Mouse (Mus musculus) CH12.LX (cell line): ENCODE data around the gene March10. TPM values are rescaled to one million over a fixed set of nuclear protein-coding genes. Genes with fewer than 3 reads are reported as not detected.

Source experiments
- DNase-seq: peaks from one replicate; pipeline ENCODE4 v3.0.0-alpha.2; 2013; ENCODE audit errors: extremely low read depth
- H3K27ac ChIP-seq: 2 replicates; pipeline ENCODE4 v1.5.1; 2012; ENCODE audit warnings: low read depth, mild to moderate bottlenecking, control low read depth, moderate library complexity; ENCODE audit not compliant: insufficient read depth
- H3K27me3 ChIP-seq: replicated peaks from 2 replicates; pipeline ENCODE3; 2012; ENCODE audit warnings: inconsistent platforms
- H3K36me3 ChIP-seq, 2 experiments: replicated peaks in 1 of 2; 2 replicates each; pipeline versions ENCODE3 to v1.6.1; 2012; ENCODE audit warnings: inconsistent platforms in 1 of 2, low read length in 1 of 2, mild to moderate bottlenecking in 1 of 2, mixed read lengths in 1 of 2, moderate library complexity in 1 of 2; ENCODE audit not compliant: control insufficient read depth in 1 of 2, insufficient read depth in 1 of 2
- H3K4me1 ChIP-seq, 2 experiments: 2 replicates each; pipeline ENCODE4 v1.6.1; 2012; ENCODE audit warnings: inconsistent platforms in 1 of 2, moderate library complexity in 1 of 2; ENCODE audit not compliant: insufficient read depth in 2 of 2, control insufficient read depth in 1 of 2
- H3K4me2 ChIP-seq: 2 replicates; pipeline ENCODE4 v1.6.1; 2012; ENCODE audit warnings: low read depth, mild to moderate bottlenecking, control low read depth; ENCODE audit not compliant: poor library complexity, insufficient read depth, severe bottlenecking
- H3K4me3 ChIP-seq, 3 experiments: fragments of 150-350 bp in 1 of 3; sonication (generic) in 1 of 3; replicated peaks in 1 of 3; 2 replicates each; pipeline versions ENCODE3 to v1.5.1; 2011 to 2012; ENCODE audit warnings: low read depth in 2 of 3, low read length in 2 of 3, mild to moderate bottlenecking in 2 of 3, moderate library complexity in 2 of 3, control low read depth in 1 of 3, improper control_type of control experiment in 1 of 3, inconsistent platforms in 1 of 3, mixed read lengths in 1 of 3; ENCODE audit not compliant: poor library complexity in 1 of 3
- H3K79me2 ChIP-seq: replicated peaks from 2 replicates; pipeline ENCODE4 v1.6.1; 2012; ENCODE audit warnings: mild to moderate bottlenecking, moderate library complexity; ENCODE audit not compliant: control insufficient read depth, poor library complexity, insufficient read depth, severe bottlenecking; ENCODE audit errors: extremely low read depth
- H3K9ac ChIP-seq: 2 replicates; pipeline ENCODE4 v1.6.1; 2012; ENCODE audit warnings: low read depth, mild to moderate bottlenecking, control low read depth, moderate library complexity; ENCODE audit not compliant: insufficient read depth
- H3K9me3 ChIP-seq: replicated peaks from 2 replicates; pipeline ENCODE3; 2012; ENCODE audit warnings: low read length, inconsistent platforms, mixed read lengths
- CHD1 ChIP-seq: IDR thresholded peaks from 2 replicates; pipeline ENCODE4 v1.6.1; 2012; ENCODE audit warnings: low read depth, low read length, improper control_type of control experiment, inconsistent platforms
- E2F4 ChIP-seq: IDR thresholded peaks from 2 replicates; pipeline ENCODE4 v1.6.1; 2011; ENCODE audit warnings: low read depth, low read length, improper control_type of control experiment; ENCODE audit not compliant: insufficient replicate concordance
- EP300 ChIP-seq: IDR thresholded peaks from 2 replicates; pipeline ENCODE4 v1.6.1; 2011; ENCODE audit warnings: low read length, improper control_type of control experiment
- ETS1 ChIP-seq: conservative IDR thresholded peaks from 2 replicates; pipeline ENCODE4 v1.6.1; 2012; ENCODE audit warnings: low read depth, mild to moderate bottlenecking, inconsistent platforms, low read length, improper control_type of control experiment, moderate library complexity
- GABPA ChIP-seq: IDR thresholded peaks from 2 replicates; pipeline ENCODE4 v1.6.1; 2012; ENCODE audit warnings: low read depth, low read length, improper control_type of control experiment, inconsistent platforms; ENCODE audit not compliant: insufficient replicate concordance
- MAFK ChIP-seq: IDR thresholded peaks from 2 replicates; pipeline ENCODE4 v1.6.1; 2011; ENCODE audit warnings: low read length, improper control_type of control experiment; ENCODE audit not compliant: insufficient replicate concordance
- MAZ ChIP-seq: IDR thresholded peaks from 2 replicates; pipeline ENCODE4 v1.6.1; 2012; ENCODE audit warnings: low read depth, mild to moderate bottlenecking, inconsistent platforms, low read length, improper control_type of control experiment, moderate library complexity
- MYC ChIP-seq: IDR thresholded peaks from 2 replicates; pipeline ENCODE4 v1.6.1; 2011; ENCODE audit warnings: low read depth, mild to moderate bottlenecking, improper control_type of control experiment, low read length
- NELFE ChIP-seq: IDR thresholded peaks from 2 replicates; pipeline ENCODE4 v1.6.1; 2011; ENCODE audit warnings: low read depth, low read length, improper control_type of control experiment
- RCOR1 ChIP-seq: conservative IDR thresholded peaks from 2 replicates; pipeline ENCODE4 v1.6.1; 2012; ENCODE audit warnings: low read depth, mild to moderate bottlenecking, inconsistent platforms, low read length, improper control_type of control experiment
- SIN3A ChIP-seq: IDR thresholded peaks from 2 replicates; pipeline ENCODE4 v1.6.1; 2012; ENCODE audit warnings: low read length, improper control_type of control experiment, inconsistent platforms
- SMC3 ChIP-seq: IDR thresholded peaks from 2 replicates; pipeline ENCODE4 v1.6.1; 2011; ENCODE audit warnings: low read depth, low read length, improper control_type of control experiment
- UBTF ChIP-seq: IDR thresholded peaks from 2 replicates; pipeline ENCODE4 v1.6.1; 2012; ENCODE audit warnings: low read depth, mild to moderate bottlenecking, inconsistent platforms, low read length, improper control_type of control experiment, moderate library complexity
- USF2 ChIP-seq: conservative IDR thresholded peaks from 2 replicates; pipeline ENCODE4 v1.6.1; 2011; ENCODE audit warnings: low read depth, low read length, improper control_type of control experiment
- ZC3H11A ChIP-seq: IDR thresholded peaks from 2 replicates; pipeline ENCODE4 v1.6.1; 2012; ENCODE audit warnings: low read depth, mild to moderate bottlenecking, inconsistent platforms, low read length, improper control_type of control experiment
- ZMIZ1 ChIP-seq: IDR thresholded peaks from 2 replicates; pipeline ENCODE4 v1.6.1; 2012; ENCODE audit warnings: low read depth, mild to moderate bottlenecking, inconsistent platforms, low read length, improper control_type of control experiment
- dilution Hi-C: fragments of 300-500 bp; cut with MboI; formaldehyde crosslinking; loops from 2 replicates; pipeline ENCODE4 v1.14.3; 2020; ENCODE audit warnings: low sequenced_read_pairs; ENCODE audit not compliant: extremely low pct_unique_long_range_greater_than_20kb, extremely low pct_ligation_motif_present
- in situ Hi-C: fragments of 300-500 bp; cut with MboI; formaldehyde crosslinking; loops from 3 replicates; pipeline ENCODE4 v1.14.3; 2019; ENCODE audit warnings: low sequenced_read_pairs, low pct_ligation_motif_present, low pct_unique_long_range_greater_than_20kb, mixed read lengths
- polyA plus RNA-seq: library from polyadenylated mRNA; unstranded; fragments of >175 nt; gene quantifications from 2 replicates; pipeline ENCODE4 v1.2.1, GENCODE M21; 2012; ENCODE audit warnings: low read depth; ENCODE audit not compliant: insufficient read length
- total RNA-seq, 2 experiments: library from RNA; depleted of rRNA; stranded (reverse); fragments of 300-350 nt in 1 of 2; fragments of >200 nt in 1 of 2; gene quantifications; 2 replicates each; pipeline ENCODE4 v1.2.3; 2012 to 2014

Gene March10
- total and polyA plus RNA-seq, 3 experiments: not detected

DNA sequence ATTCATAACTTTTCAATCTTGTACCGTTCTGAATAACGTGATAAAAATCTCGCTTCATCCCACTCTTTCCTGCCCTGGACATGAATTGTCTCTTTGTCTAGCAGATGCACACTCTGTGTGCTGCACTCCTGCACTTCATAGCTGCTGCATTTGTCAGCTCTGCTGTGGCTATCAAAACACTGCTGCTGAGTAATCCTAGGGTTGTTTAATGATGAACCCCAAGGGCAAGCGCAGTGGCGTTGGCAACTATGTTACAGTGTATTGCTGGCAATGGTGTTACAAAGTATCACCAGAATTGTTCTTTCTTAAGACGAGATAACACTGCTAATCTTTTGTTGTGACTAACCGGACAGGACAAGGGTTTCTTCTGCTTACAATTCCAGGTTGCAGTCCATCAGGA is 16.7 kb downstream of the March10 start:
- Histone ChIP-seq H3K9ac (no peak overlapping the region), H3K9me3 (no peaks in the 10 kb centered on the region), H3K4me3 (no peak overlapping the region), H3K79me2 (no peaks in the 10 kb centered on the region), H3K27ac (no peak overlapping the region), H3K4me2 (no peak overlapping the region), H3K27me3 (no peaks in the 10 kb centered on the region), H3K4me1 (peaks cover 0 to 10% of the 10 kb centered on the region in 2 experiments; a peak in 2 of 4 replicates), H3K36me3 (no peaks in the 10 kb centered on the region)
- TF ChIP-seq SIN3A (no peak), ETS1 (no peak), MYC (no peak), RCOR1 (no peak)
- dilution Hi-C loops (no loop called here), in situ Hi-C loops (loop anchor here (10.0 kb wide), 1 partner anchor 155 kb away; no protein-coding TSS in a partner anchor)
- no peak for DNase-seq

- Histone ChIP-seq H3K4me1 (peaks cover 0 to 5% of the 10 kb centered on the region in 2 experiments; a peak in 2 of 4 replicates), H3K4me3 (no peak overlapping the region), H3K27ac (no peak overlapping the region), H3K9me3 (no peaks in the 10 kb centered on the region), H3K79me2 (no peaks in the 10 kb centered on the region), H3K27me3 (no peaks in the 10 kb centered on the region), H3K4me2 (no peak overlapping the region), H3K36me3 (no peaks in the 10 kb centered on the region), H3K9ac (no peak overlapping the region)
- dilution Hi-C loops (no loop called here), in situ Hi-C loops (no loop called here)
- no peak for DNase-seq
- TF ChIP-seq USF2 (no peak), EP300 (no peak), UBTF (no peak), SMC3 (no peak), RCOR1 (no peak), MAFK (no peak), ZC3H11A (no peak), ZMIZ1 (no peak), CHD1 (no peak), E2F4 (no peak), MAZ (no peak), NELFE (no peak), GABPA (no peak)
Observed at GRCm38 (mm10) chr11:105438907-105439306, 17.6 kb downstream of the March10 start.
